Mouse (Mus musculus): ENCODE results near the gene Tecta.

The Tecta gene

DNA sequence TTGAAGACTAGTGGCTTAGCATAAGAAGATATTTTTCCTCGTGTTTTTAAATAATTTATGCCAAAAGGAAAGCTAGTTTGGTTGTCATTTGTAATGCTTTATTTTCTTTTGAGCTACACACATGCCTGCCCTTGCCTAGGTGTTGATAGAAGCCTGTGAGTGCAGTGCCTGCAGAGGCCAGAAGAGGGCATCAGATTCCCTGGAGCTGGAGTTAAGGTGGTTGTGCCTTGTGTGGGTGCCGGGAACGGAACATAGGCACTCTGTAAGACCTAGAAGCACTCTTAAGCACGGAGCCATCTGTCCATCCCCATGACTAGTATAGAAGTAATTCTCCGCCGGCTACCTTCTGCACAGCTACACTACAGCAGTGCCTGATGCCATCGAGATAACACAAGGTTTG, 79.1 kb downstream of the Tecta start:
- DNase-seq (ENCODE audit: low spot score), result no peak

DNA sequence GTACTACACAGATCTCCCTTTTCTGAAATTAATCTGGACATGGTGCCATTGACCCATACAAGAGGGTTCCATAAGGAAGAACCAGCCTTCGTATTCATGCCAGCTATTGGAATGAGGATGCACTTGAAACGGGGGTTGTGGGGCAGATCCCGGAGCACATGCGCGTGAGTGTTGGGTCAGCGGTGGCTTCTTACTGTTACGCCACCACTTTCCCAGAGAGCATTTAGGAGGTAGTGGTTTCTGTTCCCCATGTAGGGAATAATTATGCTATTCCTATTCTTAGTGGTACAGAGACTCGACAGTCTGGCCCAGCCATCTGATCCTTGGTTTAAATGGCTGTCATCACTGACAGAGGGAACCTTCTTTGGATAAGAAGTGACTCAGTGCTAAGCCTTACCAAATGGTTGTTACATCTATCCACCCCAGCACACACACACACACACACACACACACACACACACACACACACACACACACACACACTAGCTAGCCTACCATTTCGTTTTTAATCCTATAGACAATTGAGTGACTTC, 81.2 kb downstream of the Tecta start:
- no peak for DNase-seq (ENCODE audit: low spot score)

DNA sequence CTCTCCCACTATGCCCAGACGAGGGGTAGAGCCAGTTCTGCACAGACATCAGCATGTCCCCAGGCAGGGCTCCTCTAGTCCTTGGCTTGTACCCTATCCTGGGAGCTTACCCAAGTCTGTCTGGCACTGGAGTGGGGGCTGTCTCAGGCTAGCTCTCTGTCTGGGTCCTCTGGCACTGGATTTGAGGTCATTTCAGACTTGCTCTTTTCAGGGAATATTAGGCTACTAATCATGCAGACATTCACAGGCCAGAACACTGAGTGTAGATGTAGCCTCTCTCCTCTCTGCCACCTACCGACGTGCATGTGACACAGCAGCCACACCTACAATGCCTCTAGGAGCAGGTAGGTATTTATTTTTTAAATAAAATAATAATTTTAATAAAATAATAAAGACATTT, 82.4 kb downstream of the Tecta start:
- no peak for DNase-seq (ENCODE audit: low spot score)

DNA sequence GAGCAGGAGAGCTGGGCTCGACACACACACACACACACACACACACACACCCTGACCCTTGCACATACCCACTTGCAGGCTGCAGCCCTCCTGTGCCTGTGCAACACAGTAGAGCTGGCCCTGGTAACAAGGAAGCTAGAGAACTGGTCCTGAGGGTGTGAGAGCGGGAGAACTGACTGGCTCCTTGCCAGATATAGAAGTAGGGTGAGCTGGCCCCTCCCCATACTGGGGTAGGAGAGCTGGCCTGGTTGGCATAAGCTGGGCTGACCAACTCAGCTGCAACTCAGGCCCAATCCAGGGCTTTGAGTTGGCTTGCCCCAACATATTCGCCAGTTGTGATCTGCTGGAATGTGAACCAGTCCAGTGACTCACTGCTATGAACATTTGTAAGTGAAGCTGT, 83.9 kb downstream of the Tecta start:
- DNase-seq (ENCODE audit: low spot score), result no peak

DNA sequence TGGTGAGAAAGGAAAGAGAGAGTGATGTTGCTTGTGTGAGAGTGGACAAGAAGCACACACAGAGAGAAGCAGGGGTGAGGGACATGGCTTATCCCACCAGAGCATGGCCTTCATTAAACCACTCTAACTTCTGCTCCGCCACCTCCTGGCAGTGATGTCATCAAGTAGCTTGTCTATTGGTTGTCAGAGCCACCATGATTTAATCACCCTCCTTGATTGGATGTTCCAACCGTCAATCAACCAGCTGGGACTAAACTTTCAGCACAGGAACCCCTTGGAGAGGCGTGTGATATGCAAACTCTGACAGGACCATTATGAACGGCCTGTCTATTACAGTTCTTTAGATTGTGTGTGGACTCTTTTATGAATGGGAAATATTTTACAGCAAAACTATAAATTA, 84.8 kb downstream of the Tecta start:
- no peak for DNase-seq (ENCODE audit: low spot score)

DNA sequence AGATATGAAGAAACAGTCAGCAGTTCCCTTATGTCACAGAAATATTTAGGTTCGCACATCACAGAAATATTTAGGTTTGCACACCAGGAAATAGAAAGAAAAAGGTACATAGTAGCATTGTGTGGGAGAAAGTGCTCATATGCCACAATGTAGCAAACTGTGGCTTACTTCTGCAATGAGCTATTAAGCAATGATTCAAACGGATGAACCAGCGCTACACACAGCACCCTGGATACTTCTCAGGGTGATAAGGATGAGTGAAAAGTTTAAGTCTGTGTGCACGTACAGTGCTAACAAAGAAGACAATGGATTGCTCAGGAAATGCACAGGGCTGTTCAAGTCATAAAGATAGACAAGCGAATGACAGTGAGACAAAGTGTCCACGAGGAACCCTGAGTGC, 85.3 kb downstream of the Tecta start:
- DNase-seq (ENCODE audit: low spot score), result no peak

DNA sequence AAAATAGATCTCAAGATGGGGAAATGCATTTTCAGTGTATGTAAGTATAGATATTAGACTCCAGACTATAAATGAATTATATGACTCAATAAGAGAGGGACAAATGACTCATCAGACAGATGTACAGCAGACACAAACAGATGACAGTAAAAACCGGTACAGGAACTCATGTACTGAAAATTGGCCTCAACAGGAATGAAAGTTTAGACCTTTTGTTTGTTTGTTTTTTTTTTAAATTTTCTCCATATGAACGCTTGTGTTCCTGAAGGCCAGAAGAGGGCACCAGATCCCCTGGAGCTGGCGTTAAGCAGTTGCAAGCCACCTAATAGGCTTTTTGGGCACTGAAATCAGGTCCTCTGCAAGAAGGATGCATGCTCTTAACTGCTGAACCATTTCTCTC, 85.9 kb downstream of the Tecta start:
- no peak for DNase-seq (ENCODE audit: low spot score)

DNA sequence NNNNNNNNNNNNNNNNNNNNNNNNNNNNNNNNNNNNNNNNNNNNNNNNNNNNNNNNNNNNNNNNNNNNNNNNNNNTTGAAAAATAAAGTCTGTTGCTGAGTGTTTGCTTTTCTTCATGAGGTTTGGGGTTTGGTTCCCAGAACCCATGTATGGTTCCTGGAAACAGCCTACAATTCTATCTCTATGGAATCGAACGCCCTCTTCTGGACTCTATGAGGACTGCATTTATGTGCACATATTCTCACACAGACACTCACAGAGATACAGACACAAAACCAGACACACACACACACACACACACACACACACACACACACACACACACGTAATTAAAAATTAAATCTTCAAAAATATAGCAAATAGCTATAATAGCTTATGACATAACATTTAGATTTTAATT, 88.4 kb downstream of the Tecta start:
- no peak for DNase-seq (ENCODE audit: low spot score)

DNA sequence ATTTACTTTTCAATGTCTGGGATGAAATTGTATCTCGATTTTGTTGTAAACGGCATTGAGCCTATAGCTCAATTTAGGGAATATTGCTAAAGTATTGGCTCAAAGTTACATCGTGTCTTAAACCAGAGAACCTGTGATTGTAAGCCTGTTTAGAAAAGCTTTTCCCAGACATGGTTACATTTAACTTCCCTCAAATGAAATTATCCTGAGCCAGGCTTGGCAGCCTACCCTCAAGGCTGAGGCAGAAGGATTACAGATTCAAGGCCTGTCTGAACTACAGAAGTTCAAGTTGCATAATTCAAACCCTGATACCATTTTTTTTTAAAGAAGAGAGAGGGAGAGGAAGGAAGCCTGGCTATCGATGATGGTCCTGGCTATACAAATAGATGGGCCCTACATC, 95.8 kb downstream of the Tecta start:
- DNase-seq (ENCODE audit: low spot score), result no peak

DNA sequence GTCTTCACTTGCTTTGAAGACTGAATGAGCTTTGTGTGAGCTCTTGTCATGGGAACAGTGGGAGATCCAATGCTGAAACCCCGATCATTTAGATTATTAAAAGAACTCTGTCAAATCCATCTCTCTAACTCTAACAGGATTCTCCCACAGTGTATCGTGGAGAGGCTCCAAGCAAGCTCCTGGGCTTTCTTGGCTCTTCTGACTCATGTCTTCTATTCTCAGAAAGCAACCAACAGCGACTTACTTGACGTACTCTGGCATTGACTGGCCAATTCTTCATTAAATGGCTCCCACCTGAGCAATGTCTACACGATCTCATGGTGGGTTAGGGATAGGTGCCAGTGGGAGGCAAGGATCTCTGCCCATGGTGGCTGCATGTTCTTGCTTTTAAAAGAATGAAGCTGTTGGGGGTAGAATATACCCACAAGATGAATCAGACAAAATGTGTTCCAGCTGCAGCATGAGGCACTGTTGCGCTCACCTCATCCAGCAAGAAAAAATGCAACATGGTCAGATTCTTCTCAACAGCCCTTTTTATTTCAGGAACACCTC, 98.6 kb downstream of the Tecta start:
- DNase-seq (ENCODE audit: low spot score), result no peak

DNA sequence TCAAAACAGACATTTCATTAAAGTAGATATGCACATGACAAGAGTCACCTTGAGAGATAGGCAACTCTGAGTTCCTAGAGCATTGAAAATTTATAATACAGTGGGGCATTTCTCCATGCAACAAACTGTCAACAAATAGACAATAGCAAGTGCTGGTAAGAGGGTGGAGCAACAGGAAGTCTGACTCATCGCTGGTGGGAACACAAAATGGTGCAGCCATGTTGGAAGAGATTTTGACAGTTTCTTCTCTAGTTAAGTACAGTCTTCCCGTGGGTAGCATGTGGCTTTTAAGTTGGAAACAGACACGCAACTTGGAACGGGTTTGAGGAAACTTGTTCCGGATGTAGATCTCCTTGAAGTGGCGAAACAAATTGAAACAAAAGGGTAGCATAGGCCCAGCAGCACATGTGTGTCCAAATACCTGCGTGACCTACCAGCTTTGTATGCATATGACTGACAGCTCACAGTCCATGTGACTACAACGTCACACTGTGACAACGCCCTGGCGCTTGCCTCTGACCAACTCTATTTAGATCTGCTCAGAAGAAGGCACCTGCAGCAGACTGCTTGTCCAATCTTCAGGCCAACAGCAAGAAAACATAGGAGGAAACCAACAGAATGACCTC, 103.3 kb downstream of the Tecta start:
- no peak for DNase-seq (ENCODE audit: low spot score)

DNA sequence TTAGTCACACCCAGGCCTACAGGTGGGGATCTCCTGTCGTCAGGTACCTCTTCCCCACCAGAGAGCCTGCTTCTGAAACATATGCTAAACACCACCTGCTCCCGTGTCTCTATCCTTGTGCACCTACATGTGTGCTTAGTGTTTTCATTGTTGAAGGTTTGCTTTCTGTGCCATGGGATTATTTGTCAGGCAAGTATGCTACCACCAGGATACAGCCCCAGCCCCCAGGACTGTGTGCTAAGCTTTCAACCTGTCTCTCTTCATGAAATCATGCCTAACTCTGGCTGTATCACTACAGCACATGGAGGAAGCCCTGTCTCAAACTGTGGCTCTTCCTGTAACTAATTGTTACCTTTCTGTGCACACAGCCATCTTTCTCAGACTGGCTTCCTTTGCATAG, 105.6 kb downstream of the Tecta start:
- no peak for DNase-seq (ENCODE audit: low spot score)

DNA sequence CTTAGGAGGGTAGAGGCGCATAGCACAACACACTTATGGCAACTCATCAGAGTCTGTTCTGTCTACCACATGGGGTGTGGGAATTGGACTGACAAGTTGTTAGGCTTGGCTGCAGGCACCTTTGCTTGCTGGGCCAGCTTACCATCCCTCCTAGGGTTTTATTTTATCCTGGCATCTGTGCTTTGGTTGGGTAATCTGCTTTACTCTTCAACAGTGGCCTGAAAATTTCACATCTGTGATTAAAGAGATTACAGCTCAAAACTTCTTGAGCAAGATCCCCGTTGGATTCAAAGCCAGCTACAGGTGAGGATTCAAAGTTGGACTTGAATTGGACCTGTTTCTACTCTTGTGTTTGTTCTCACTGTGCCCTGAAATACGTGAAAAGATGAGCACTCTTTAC, 106.1 kb downstream of the Tecta start:
- no peak for DNase-seq (ENCODE audit: low spot score)

DNA sequence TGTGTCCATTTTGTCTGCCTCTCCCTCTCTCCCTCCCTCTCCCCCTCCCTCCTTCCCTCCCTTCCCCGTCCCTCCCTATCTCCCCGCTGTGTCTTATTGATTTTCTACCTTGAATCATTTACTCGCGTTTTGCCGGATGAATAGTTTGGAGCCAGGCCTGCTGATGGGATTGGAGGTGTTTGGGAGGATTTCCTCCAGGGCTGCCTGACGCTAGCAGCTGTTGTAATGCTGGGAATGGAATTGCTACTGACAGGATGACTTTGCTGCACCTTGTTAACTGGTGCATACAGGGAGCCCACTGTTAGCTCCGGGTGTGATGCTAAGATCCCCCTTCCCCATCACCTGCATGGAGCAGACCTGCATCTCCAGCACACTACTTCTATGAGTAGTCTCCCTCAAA, 106.7 kb downstream of the Tecta start:
- no peak for DNase-seq (ENCODE audit: low spot score)

DNA sequence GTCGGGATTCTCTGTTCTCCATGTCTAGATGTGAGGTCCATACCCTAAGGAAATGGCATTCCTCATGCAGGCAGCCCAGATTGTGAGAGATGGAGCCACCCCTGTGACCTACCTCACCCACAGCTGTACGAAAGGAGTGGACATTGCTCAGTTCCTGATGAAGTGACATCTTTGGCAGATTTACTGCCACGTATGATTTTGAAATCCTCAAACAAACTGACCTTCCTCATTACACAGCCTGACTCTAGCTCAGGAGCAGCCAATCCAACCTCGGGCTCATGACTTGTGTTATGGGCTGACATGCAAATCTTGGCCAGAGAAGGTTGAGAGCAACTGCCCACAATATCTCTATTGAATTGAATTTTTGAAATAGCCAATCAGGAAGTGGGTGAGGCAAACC, 120.1 kb downstream of the Tecta start:
- no peak for DNase-seq (ENCODE audit: low spot score)

Measured in left cerebral cortex, adult 11 months (tissue).